Mouse (Mus musculus): Measurements from ENCODE around the gene Tcf20. TPM values are rescaled to one million over a fixed set of nuclear protein-coding genes. Genes with fewer than 3 reads are reported as not detected.

Gene Tcf20
- polyA plus RNA-seq, 1 experiment from 2014 or later, result 16.0 TPM

- no peaks in the 10 kb centered on the region for H3K9me3 ChIP-seq
- ATAC-seq, result peak; percentile 15
- peaks cover 30% of the 10 kb centered on the region for H3K27me3 ChIP-seq
- H3K4me3 ChIP-seq (replicated peaks), result peak overlapping the region; percentile 18
- peak overlapping the region; percentile 49 for H3K4me2 ChIP-seq (replicated peaks)
- WGBS, result 30% methylated on average over 6 of the region's 6 CpGs
- no peaks in the 10 kb centered on the region for H3K36me3 ChIP-seq
- H3K27ac ChIP-seq, result peak overlapping the region; percentile 79
- H3K4me1 ChIP-seq (replicated peaks), result peaks cover 43% of the 10 kb centered on the region
- peak overlapping the region; percentile 55; the same call in 1 of the 2 replicates for H3K9ac ChIP-seq (replicated peaks)
Observed at GRCm38 (mm10) chr15:82967947-82968346, 19.7 kb downstream of the Tcf20 start.

DNA sequence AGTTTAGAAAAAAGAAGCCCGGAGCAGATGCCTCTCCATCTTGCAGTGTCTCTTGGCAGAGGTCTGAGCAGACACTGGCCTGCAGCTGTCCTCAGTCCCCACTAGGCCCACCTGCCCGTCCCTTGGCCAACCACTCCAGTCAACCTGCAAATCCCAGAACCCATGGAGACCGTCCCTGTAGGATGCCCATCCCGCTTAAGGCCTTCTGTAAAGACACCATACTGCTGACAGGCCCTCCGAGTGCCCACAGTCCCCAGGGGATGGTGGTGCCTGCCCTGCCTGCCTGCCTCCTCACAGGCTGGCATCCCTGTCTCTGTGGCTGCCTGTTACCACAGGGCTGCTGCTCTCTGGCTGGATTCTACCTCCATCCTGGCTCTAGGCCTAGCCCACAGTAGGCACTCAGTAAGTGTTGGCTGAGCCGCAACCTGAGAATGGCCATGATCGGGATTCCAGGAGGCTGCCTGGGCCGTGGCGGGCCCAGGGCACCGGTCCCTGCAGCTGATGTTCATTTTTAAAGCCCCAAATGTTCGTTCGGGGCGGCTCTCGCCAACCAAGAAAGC lies 23.3 kb downstream of the Tcf20 start:
- no peaks in the 10 kb centered on the region for H3K9me3 ChIP-seq
- no peak overlapping the region for H3K9ac ChIP-seq (replicated peaks)
- peak overlapping the region; percentile 73 for H3K4me2 ChIP-seq (replicated peaks)
- no peaks in the 10 kb centered on the region for H3K36me3 ChIP-seq
- H3K4me1 ChIP-seq (replicated peaks), result peaks cover 73% of the 10 kb centered on the region
- ATAC-seq, result 0 out of 2 replicates have a peak, but pooled peaks have one; percentile 13
- WGBS, result 67% methylated on average over 14 of the region's 14 CpGs
- H3K27ac ChIP-seq, result peak overlapping the region; percentile 79
- peaks cover 51% of the 10 kb centered on the region for H3K27me3 ChIP-seq
- peak overlapping the region; percentile 57; the same call in 1 of the 2 replicates for H3K4me3 ChIP-seq (replicated peaks)

GRCm38 (mm10) chr15:82963556-82964156 lies 24.0 kb downstream of the Tcf20 start:
- peak overlapping the region; percentile 57 for H3K4me3 ChIP-seq (replicated peaks)

GRCm38 (mm10) chr15:82963090-82963489 lies 24.6 kb downstream of the Tcf20 start:
- peaks cover 73% of the 10 kb centered on the region for H3K4me1 ChIP-seq (replicated peaks)
- WGBS, result 5% methylated on average over 22 of the region's 39 CpGs
- no peak for ATAC-seq
- H3K9me3 ChIP-seq, result no peaks in the 10 kb centered on the region
- H3K9ac ChIP-seq (replicated peaks), result peak overlapping the region; percentile 79
- peaks cover 54% of the 10 kb centered on the region for H3K27me3 ChIP-seq
- H3K27ac ChIP-seq, result peak overlapping the region; percentile 82
- H3K4me2 ChIP-seq (replicated peaks), result peak overlapping the region; percentile 73
- H3K4me3 ChIP-seq (replicated peaks), result peak overlapping the region; percentile 57
- no peaks in the 10 kb centered on the region for H3K36me3 ChIP-seq

More at GRCm38 (mm10) chr15:82963556-82964156, 24.0 kb downstream of the Tcf20 start:
- H3K4me1 ChIP-seq (replicated peaks), result peaks cover 73% of the 10 kb centered on the region
- peak overlapping the region; percentile 79 for H3K9ac ChIP-seq (replicated peaks)
- no peaks in the 10 kb centered on the region for H3K36me3 ChIP-seq
- H3K9me3 ChIP-seq, result no peaks in the 10 kb centered on the region
- peak overlapping the region; percentile 73 for H3K4me2 ChIP-seq (replicated peaks)
- no peak for ATAC-seq
- H3K27ac ChIP-seq, result peak overlapping the region; percentile 79
- H3K27me3 ChIP-seq, result peaks cover 54% of the 10 kb centered on the region
- under 1% methylated on average over 23 of the region's 82 CpGs for WGBS

DNA sequence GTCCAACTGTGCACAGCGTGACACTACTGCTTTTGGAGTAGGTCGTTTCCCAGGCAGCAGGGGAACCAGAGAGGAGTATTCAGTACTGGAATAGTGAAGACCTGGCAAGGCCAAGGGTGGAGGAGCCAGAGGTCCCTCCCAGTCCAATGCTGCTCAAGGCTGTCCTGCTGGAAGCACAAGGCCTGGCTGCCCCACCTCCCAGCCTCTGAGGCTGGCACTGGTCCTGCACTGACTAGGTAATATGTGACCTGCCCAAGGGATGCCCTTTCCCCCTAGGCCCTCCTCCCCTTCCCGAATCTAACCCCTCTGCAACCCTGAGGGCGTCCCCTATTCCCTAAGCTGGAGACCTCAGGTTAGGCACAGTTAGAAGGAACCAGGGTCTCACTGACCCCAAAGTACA lies 25.1 kb downstream of the Tcf20 start:
- Histone ChIP-seq H3K9me3 (no peaks in the 10 kb centered on the region), H3K27me3 (peaks cover 57% of the 10 kb centered on the region), H3K27ac (peak overlapping the region; percentile 82), H3K36me3 (no peaks in the 10 kb centered on the region), H3K9ac (replicated peaks) (peak overlapping the region; percentile 79), H3K4me2 (replicated peaks) (peak overlapping the region; percentile 73), H3K4me3 (replicated peaks) (peak overlapping the region; percentile 57), H3K4me1 (replicated peaks) (peaks cover 73% of the 10 kb centered on the region)
- ATAC-seq, result no peak
- 31% methylated on average over 4 of the region's 4 CpGs for WGBS

DNA sequence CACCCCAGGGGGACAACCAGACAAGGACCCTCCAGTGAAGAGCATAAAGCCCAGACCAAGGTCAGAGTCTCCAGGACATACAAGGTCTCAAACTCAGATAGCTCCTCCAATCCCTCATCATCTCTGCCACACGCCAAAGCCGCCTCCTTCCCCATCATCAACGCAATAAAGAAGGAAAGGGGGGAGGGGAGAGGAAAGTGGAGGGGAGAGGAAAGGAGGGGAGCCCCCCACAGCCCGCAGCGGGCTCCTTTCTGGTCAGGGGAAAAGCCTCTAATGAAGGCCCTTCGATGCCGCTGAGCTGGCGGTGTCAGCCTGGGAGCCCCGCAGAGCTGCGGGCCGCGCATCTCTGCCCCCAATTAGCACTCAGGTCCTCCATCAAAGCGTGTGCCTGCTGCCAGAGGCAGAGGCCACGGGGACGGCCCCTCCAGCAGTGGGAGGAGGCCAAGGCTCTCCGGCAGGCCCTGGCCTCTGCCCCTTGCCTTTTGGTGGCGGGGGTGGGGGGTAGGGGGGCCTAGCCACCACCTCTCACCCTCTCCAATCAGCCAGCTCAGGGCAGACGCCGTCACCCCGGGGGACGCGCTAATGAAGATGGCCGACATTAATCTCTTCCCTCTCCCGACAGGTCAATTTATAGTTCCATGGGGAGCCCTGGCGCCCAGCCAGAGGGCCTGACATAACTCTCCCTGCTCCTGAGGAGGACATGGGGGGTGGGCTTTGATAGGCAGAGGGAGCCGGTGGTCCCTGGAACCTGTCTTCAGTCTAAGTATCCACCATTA lies 26.7 kb downstream of the Tcf20 start:
- Histone ChIP-seq H3K9ac (replicated peaks) (peak overlapping the region; percentile 71), H3K36me3 (no peaks in the 10 kb centered on the region), H3K4me3 (replicated peaks) (peak overlapping the region; percentile 57), H3K4me1 (replicated peaks) (peaks cover 87% of the 10 kb centered on the region), H3K27ac (peak overlapping the region; percentile 87), H3K9me3 (no peaks in the 10 kb centered on the region), H3K27me3 (peaks cover 56% of the 10 kb centered on the region), H3K4me2 (replicated peaks) (peak overlapping the region; percentile 73)
- peak; percentile 19 for ATAC-seq
- WGBS, result under 1% methylated on average over 26 of the region's 26 CpGs

DNA sequence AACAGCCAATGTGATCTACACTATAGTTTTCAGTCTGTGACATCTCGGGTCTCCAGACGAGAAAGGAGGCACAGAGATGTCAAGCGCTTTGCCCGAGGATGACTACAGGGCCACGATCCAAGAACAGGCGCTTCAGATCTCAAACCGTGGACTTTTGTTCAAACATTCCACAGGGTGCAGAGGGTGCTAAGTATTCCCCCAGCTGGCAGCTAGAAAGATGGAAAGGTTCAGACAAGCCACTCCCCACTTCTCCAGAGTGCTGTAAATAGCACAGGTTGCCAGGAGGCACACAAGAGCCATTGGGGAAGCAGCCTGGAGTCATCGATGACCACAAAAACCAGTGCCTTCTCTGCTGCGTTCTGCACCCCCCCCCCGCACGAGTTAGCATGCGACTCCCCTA lies 28.5 kb downstream of the Tcf20 start:
- H3K36me3 ChIP-seq, result no peaks in the 10 kb centered on the region
- H3K27me3 ChIP-seq, result peaks cover 63% of the 10 kb centered on the region
- peak overlapping the region; percentile 73 for H3K4me2 ChIP-seq (replicated peaks)
- 63% methylated on average over 12 of the region's 12 CpGs for WGBS
- 0 out of 2 replicates have a peak overlapping the region, but pooled peaks have one; percentile 54 for H3K9ac ChIP-seq (replicated peaks)
- H3K27ac ChIP-seq, result peak overlapping the region; percentile 87
- peaks cover 94% of the 10 kb centered on the region for H3K4me1 ChIP-seq (replicated peaks)
- no peaks in the 10 kb centered on the region for H3K9me3 ChIP-seq
- H3K4me3 ChIP-seq (replicated peaks), result no peak overlapping the region; the same call in 1 of the 2 replicates
- ATAC-seq, result no peak

- H3K4me3 ChIP-seq (replicated peaks), result peak overlapping the region; percentile 13
- peak overlapping the region; percentile 73 for H3K4me2 ChIP-seq (replicated peaks)
- 1% methylated on average over 16 of the region's 16 CpGs for WGBS
- H3K36me3 ChIP-seq, result no peaks in the 10 kb centered on the region
- peak overlapping the region; percentile 87 for H3K27ac ChIP-seq
- H3K9me3 ChIP-seq, result no peaks in the 10 kb centered on the region
- ATAC-seq, result peak; percentile 70
- peak overlapping the region; percentile 54 for H3K9ac ChIP-seq (replicated peaks)
- H3K4me1 ChIP-seq (replicated peaks), result peaks cover 99% of the 10 kb centered on the region
- H3K27me3 ChIP-seq, result peaks cover 70% of the 10 kb centered on the region
Observed at GRCm38 (mm10) chr15:82958253-82958701, 29.4 kb downstream of the Tcf20 start.

GRCm38 (mm10) chr15:82956721-82957120 lies 31.0 kb downstream of the Tcf20 start:
- H3K36me3 ChIP-seq, result no peaks in the 10 kb centered on the region
- no peak overlapping the region for H3K4me2 ChIP-seq (replicated peaks)
- no peak overlapping the region for H3K4me3 ChIP-seq (replicated peaks)
- peaks cover 99% of the 10 kb centered on the region for H3K4me1 ChIP-seq (replicated peaks)
- no peak for ATAC-seq
- peak overlapping the region; percentile 35 for H3K27ac ChIP-seq
- 82% methylated on average over 4 of the region's 4 CpGs for WGBS
- H3K9me3 ChIP-seq, result no peaks in the 10 kb centered on the region
- 0 out of 2 replicates have a peak overlapping the region, but pooled peaks have one; percentile 14 for H3K9ac ChIP-seq (replicated peaks)
- peaks cover 64% of the 10 kb centered on the region for H3K27me3 ChIP-seq

GRCm38 (mm10) chr15:82956310-82956709 lies 31.4 kb downstream of the Tcf20 start:
- Histone ChIP-seq H3K9me3 (no peaks in the 10 kb centered on the region), H3K4me1 (replicated peaks) (peaks cover 99% of the 10 kb centered on the region), H3K9ac (replicated peaks) (0 out of 2 replicates have a peak overlapping the region, but pooled peaks have one; percentile 14), H3K4me3 (replicated peaks) (no peak overlapping the region), H3K27me3 (peaks cover 63% of the 10 kb centered on the region), H3K27ac (0 out of 2 replicates have a peak overlapping the region, but pooled peaks have one; percentile 35), H3K4me2 (replicated peaks) (no peak overlapping the region), H3K36me3 (no peaks in the 10 kb centered on the region)
- ATAC-seq, result no peak
- WGBS, result 74% methylated on average over 3 of the region's 3 CpGs

GRCm38 (mm10) chr15:82955286-82955685 lies 32.4 kb downstream of the Tcf20 start:
- no peak overlapping the region for H3K27ac ChIP-seq
- 85% methylated on average over 8 of the region's 8 CpGs for WGBS
- no peak overlapping the region for H3K4me2 ChIP-seq (replicated peaks)
- no peak overlapping the region for H3K4me3 ChIP-seq (replicated peaks)
- H3K9ac ChIP-seq (replicated peaks), result 0 out of 2 replicates have a peak overlapping the region, but pooled peaks have one; percentile 0
- H3K4me1 ChIP-seq (replicated peaks), result peaks cover 99% of the 10 kb centered on the region
- no peak for ATAC-seq
- H3K27me3 ChIP-seq, result peaks cover 71% of the 10 kb centered on the region
- H3K36me3 ChIP-seq, result no peaks in the 10 kb centered on the region
- H3K9me3 ChIP-seq, result no peaks in the 10 kb centered on the region

Data from midbrain, embryonic 13.5 days (tissue).